Mouse (Mus musculus) lung, adult 2 months (tissue): ENCODE measurements around the gene Tuba4a. TPM values are rescaled to one million over a fixed set of nuclear protein-coding genes. Genes with fewer than 3 reads are reported as not detected.
A peak's percentile ranks its signal among the peaks of the same experiment; 100 is the strongest.

Experiments
- DNase-seq: peaks from one replicate; pipeline ENCODE4 v3.0.0; 2022
- H3K4me1 ChIP-seq: fragments of 200-500 bp; 2 replicates; pipeline ENCODE4 v1.6.1; 2011; ENCODE audit warnings: low read length; ENCODE audit not compliant: control insufficient read depth, insufficient read depth
- H3K4me3 ChIP-seq: fragments of 200-500 bp; replicated peaks from 2 replicates; pipeline ENCODE3; 2011; ENCODE audit warnings: low read depth, mild to moderate bottlenecking, control low read depth, low read length; ENCODE audit errors: extremely low read depth
- CTCF ChIP-seq: fragments of 200-500 bp; IDR thresholded peaks from 2 replicates; pipeline ENCODE4 v1.5.1; 2011; ENCODE audit warnings: mild to moderate bottlenecking, low read length, control low read depth; ENCODE audit not compliant: insufficient read depth
- POLR2A ChIP-seq: fragments of 200-500 bp; IDR thresholded peaks from 2 replicates; pipeline ENCODE4 v1.6.1; 2011; ENCODE audit warnings: low read depth, mild to moderate bottlenecking, control low read depth, low read length, borderline replicate concordance; ENCODE audit errors: extremely low read depth
- WGBS: fragments of 180-500 bp; shearing (Covaris S2); methylation state at CpG from one replicate; pipeline ENCODE4 v1.1.7; 2018; 5-methylcytosine and 5-hydroxymethylcytosine counted together
- polyA plus RNA-seq: library from polyadenylated mRNA; depleted of rRNA; stranded (reverse); fragments of >200 nt; gene quantifications from 2 replicates; pipeline ENCODE4 v1.2.3, GENCODE M21; 2012; rRNA removed

The Tuba4a gene
- polyA plus RNA-seq = 36.6 and 103 TPM in 2 replicates

GRCm38 (mm10) chr1:75219531-75219930, at the start of gene Tuba4a:
TSS of gene Tuba4a (minus strand) at chr1:75219865.
- Histone ChIP-seq H3K4me3 (peak within 1 kb of the TSS; percentile 72), H3K4me1 (peaks cover 4% of the 10 kb centered on the region; the same call in 1 of the 2 replicates)
- WGBS = 1% methylated on average over 34 of the region's 34 CpGs
- TF ChIP-seq POLR2A = no peak
- no peak for TF ChIP-seq CTCF
- DNase-seq = no peak

- no peaks in the 10 kb centered on the region for H3K4me1 ChIP-seq
- H3K4me3 ChIP-seq = no peak within 1 kb of the TSS
- DNase-seq = no peak
- TF ChIP-seq POLR2A (no peak), CTCF (no peak)
- 11% methylated on average over 32 of the region's 32 CpGs for WGBS
Measured at GRCm38 (mm10) chr1:75264091-75264880, 44.6 kb upstream of the Tuba4a start, which contains the start of gene Ptprn. TSS of gene Ptprn (minus strand) at chr1:75264502.

GRCm38 (mm10) chr1:75262969-75263951, 43.6 kb upstream of the Tuba4a start:
- WGBS = 3% methylated on average over 40 of the region's 40 CpGs
- Histone ChIP-seq H3K4me3 (no peak overlapping the region), H3K4me1 (no peaks in the 10 kb centered on the region)
- DNase-seq = peak; percentile 41
- no peak for TF ChIP-seq POLR2A

- no peak overlapping the region for H3K4me3 ChIP-seq
- no peak for DNase-seq
- no peak for TF ChIP-seq CTCF
- no peak for TF ChIP-seq POLR2A
- H3K4me1 ChIP-seq = no peaks in the 10 kb centered on the region
Measured at GRCm38 (mm10) chr1:75261278-75261677, 41.6 kb upstream of the Tuba4a start.

GRCm38 (mm10) chr1:75255516-75256046, 35.9 kb upstream of the Tuba4a start:
- TF ChIP-seq POLR2A (no peak), CTCF (no peak)
- H3K4me1 ChIP-seq = peaks cover 2% of the 10 kb centered on the region; the same call in 1 of the 2 replicates
- no peak for DNase-seq
- no peak overlapping the region for H3K4me3 ChIP-seq
- 46% methylated on average over 10 of the region's 10 CpGs for WGBS

- DNase-seq = no peak
- Histone ChIP-seq H3K4me1 (peaks cover 2% of the 10 kb centered on the region; the same call in 1 of the 2 replicates), H3K4me3 (no peak overlapping the region)
- TF ChIP-seq POLR2A (no peak), CTCF (no peak)
- 68% methylated on average over 8 of the region's 8 CpGs for WGBS
Measured at GRCm38 (mm10) chr1:75254625-75255013, 35.0 kb upstream of the Tuba4a start.

GRCm38 (mm10) chr1:75253849-75254624, 34.4 kb upstream of the Tuba4a start:
- TF ChIP-seq POLR2A (no peak), CTCF (peak; percentile 78)
- WGBS = 62% methylated on average over 16 of the region's 16 CpGs
- Histone ChIP-seq H3K4me1 (peaks cover 2% of the 10 kb centered on the region; the same call in 1 of the 2 replicates), H3K4me3 (no peak overlapping the region)
- DNase-seq = peak; percentile 84

- DNase-seq = no peak
- H3K4me3 ChIP-seq = no peak overlapping the region
- TF ChIP-seq POLR2A = no peak
- no peak for TF ChIP-seq CTCF
- peaks cover 8% of the 10 kb centered on the region; the same call in 1 of the 2 replicates for H3K4me1 ChIP-seq
- 70% methylated on average over 16 of the region's 16 CpGs for WGBS
Measured at GRCm38 (mm10) chr1:75253029-75253428, 33.4 kb upstream of the Tuba4a start.
